Comparison of ENCODE assay signal across 8 mouse cellular contexts in genomic region chr2:152414591-152415165, GRCm38 (mm10). TPM values are rescaled to one million over a fixed set of nuclear protein-coding genes. Genes with fewer than 3 reads are reported as not detected.
DNase-seq lines count a peak whose midpoint lies in the region; ATAC-seq and TF ChIP-seq lines count a peak whose summit lies in the region.

Gene Zcchc3 (minus strand): TSS chr2:152415027.

- DNase-seq in MEL (ENCODE audit: low read depth, low spot score): peak; percentile 74
- peak; percentile 85 for DNase-seq in cerebellum, adult 8-10 months
- peak; percentile 89 for DNase-seq in forebrain, postnatal 0 days
- DNase-seq in heart, postnatal 25 days (ENCODE audit: low spot score): peak; percentile 83
- DNase-seq in layer of hippocampus, adult 11-12 months (ENCODE audit: low spot score): peak; percentile 88

- no peaks in the 10 kb centered on the region; a peak in 1 of 4 replicates for H3K4me1 ChIP-seq in MEL (ENCODE audit: control insufficient read depth in 1 of 2, insufficient read depth in 2 of 2, low read length in 2 of 2)
- peaks cover 25% of the 10 kb centered on the region for H3K4me1 ChIP-seq in forebrain, postnatal 0 days (ENCODE audit: insufficient read depth)
- H3K4me1 ChIP-seq in liver, embryonic 15.5 days (replicated peaks): peaks cover 50% of the 10 kb centered on the region
- peaks cover 35% of the 10 kb centered on the region for H3K4me1 ChIP-seq in neural tube, embryonic 12.5 days
- peaks cover 22% of the 10 kb centered on the region for H3K4me1 ChIP-seq in stomach, embryonic 15.5 days

- TF ChIP-seq POLR2A in MEL (IDR thresholded peaks at IDR 0.05; ENCODE audit: control insufficient read depth in 1 of 2, insufficient read depth in 1 of 2, low read depth in 1 of 2, low read length in 2 of 2, poor library complexity in 1 of 2): peak; percentile 55 to 65; a peak in 3 of 4 replicates

- under 1% methylated on average over 65 of the region's 65 CpGs for WGBS in forebrain, postnatal 0 days
- WGBS in liver, embryonic 15.5 days (ENCODE audit: insufficient replicate concordance): under 1% methylated on average over 65 of the region's 65 CpGs
- WGBS in neural tube, embryonic 12.5 days: under 1% methylated on average over 65 of the region's 65 CpGs
- WGBS in stomach, embryonic 15.5 days: under 1% methylated on average over 63 of the region's 65 CpGs

- H3K4me3 ChIP-seq in MEL (ENCODE audit: control insufficient read depth in 1 of 2, insufficient read depth in 1 of 2, low read depth in 2 of 2, low read length in 2 of 2): peak within 1 kb of the TSS; percentile 83 to 86
- peak within 1 kb of the TSS; percentile 86 for H3K4me3 ChIP-seq in forebrain, postnatal 0 days (ENCODE audit: low read depth, low read length)
- peak within 1 kb of the TSS; percentile 76 for H3K4me3 ChIP-seq in liver, embryonic 15.5 days (replicated peaks)
- H3K4me3 ChIP-seq in neural tube, embryonic 12.5 days: peak within 1 kb of the TSS; percentile 88
- peak within 1 kb of the TSS; percentile 72 for H3K4me3 ChIP-seq in stomach, embryonic 15.5 days (replicated peaks)

- no peak for TF ChIP-seq CTCF in MEL (IDR thresholded peaks at IDR 0.05 in 2 of 3, conservative IDR thresholded peaks at IDR 0.05 in 1 of 3; ENCODE audit: control insufficient read depth in 1 of 3, insufficient read depth in 1 of 3, low read depth in 2 of 3, low read length in 3 of 3, poor library complexity in 1 of 3, severe bottlenecking in 1 of 3)
- peak; percentile 7; the same call in 1 of the 2 replicates for TF ChIP-seq CTCF in forebrain, postnatal 0 days (IDR thresholded peaks at IDR 0.05; ENCODE audit: low read depth)

- no peaks in the 10 kb centered on the region for H3K9me3 ChIP-seq in MEL (replicated peaks; ENCODE audit: insufficient read depth, low read length)
- no peaks in the 10 kb centered on the region for H3K9me3 ChIP-seq in forebrain, postnatal 0 days (ENCODE audit: low read length)
- 0 out of 2 replicates have a peak, but pooled peaks cover 3% of the 10 kb centered on the region for H3K9me3 ChIP-seq in liver, embryonic 15.5 days (replicated peaks)
- no peaks in the 10 kb centered on the region for H3K9me3 ChIP-seq in neural tube, embryonic 12.5 days
- no peaks in the 10 kb centered on the region for H3K9me3 ChIP-seq in stomach, embryonic 15.5 days

- H3K79me2 ChIP-seq in MEL (ENCODE audit: control insufficient read depth, insufficient read depth, low read length, poor library complexity): peaks cover 16% of the 10 kb centered on the region

- H3K36me3 ChIP-seq in MEL (ENCODE audit: control insufficient read depth in 1 of 2, insufficient read depth in 2 of 2, low read length in 2 of 2): no peaks in the 10 kb centered on the region
- H3K36me3 ChIP-seq in forebrain, postnatal 0 days (ENCODE audit: insufficient read depth): no peaks in the 10 kb centered on the region
- no peaks in the 10 kb centered on the region for H3K36me3 ChIP-seq in liver, embryonic 15.5 days (replicated peaks)
- H3K36me3 ChIP-seq in neural tube, embryonic 12.5 days: no peaks in the 10 kb centered on the region
- no peaks in the 10 kb centered on the region for H3K36me3 ChIP-seq in stomach, embryonic 15.5 days

- H3K27me3 ChIP-seq in MEL (ENCODE audit: control insufficient read depth in 1 of 2, insufficient read depth in 2 of 2, low read length in 2 of 2): no peaks in the 10 kb centered on the region
- no peaks in the 10 kb centered on the region for H3K27me3 ChIP-seq in forebrain, postnatal 0 days (ENCODE audit: insufficient read depth, low read length)
- H3K27me3 ChIP-seq in liver, embryonic 15.5 days: no peaks in the 10 kb centered on the region
- no peaks in the 10 kb centered on the region for H3K27me3 ChIP-seq in neural tube, embryonic 12.5 days (replicated peaks)
- H3K27me3 ChIP-seq in stomach, embryonic 15.5 days (replicated peaks): no peaks in the 10 kb centered on the region

- ATAC-seq in forebrain, postnatal 0 days: peak; percentile 89
- ATAC-seq in liver, embryonic 15.5 days (ENCODE audit: insufficient read depth): peak; percentile 76
- peak; percentile 78 for ATAC-seq in neural tube, embryonic 12.5 days (ENCODE audit: low FRiP score, low read depth)
- ATAC-seq in stomach, embryonic 15.5 days (ENCODE audit: insufficient read depth, low FRiP score, low read depth): peak; percentile 87

- peak in 1 of 2 experiments; percentile 15; a peak in 1 of 4 replicates for TF ChIP-seq EP300 in MEL (IDR thresholded peaks at IDR 0.05; ENCODE audit: low read depth in 1 of 2, low read length in 2 of 2)

- no peak for TF ChIP-seq RAD21 in MEL (IDR thresholded peaks at IDR 0.05; ENCODE audit: low read depth, low read length)

- peak within 1 kb of the TSS; percentile 32 for H3K27ac ChIP-seq in MEL (ENCODE audit: control insufficient read depth, low read depth, low read length)
- peak within 1 kb of the TSS; percentile 95 for H3K27ac ChIP-seq in forebrain, postnatal 0 days (ENCODE audit: low read depth, low read length)
- peak within 1 kb of the TSS; percentile 90 for H3K27ac ChIP-seq in liver, embryonic 15.5 days (replicated peaks)
- peak within 1 kb of the TSS; percentile 95 for H3K27ac ChIP-seq in neural tube, embryonic 12.5 days
- peak within 1 kb of the TSS; percentile 96 for H3K27ac ChIP-seq in stomach, embryonic 15.5 days

- intact Hi-C loops in heart, postnatal 25 days (cut with DNase I): loop anchor here (2.0 kb wide), 2 partner anchors 16 to 20 kb away; partner anchors contain the start of gene Sox12

- H3K9ac ChIP-seq in MEL (ENCODE audit: control insufficient read depth, low read depth, low read length, poor library complexity, severe bottlenecking): peak within 1 kb of the TSS; percentile 97
- H3K9ac ChIP-seq in forebrain, postnatal 0 days: peak within 1 kb of the TSS; percentile 90
- peak within 1 kb of the TSS; percentile 79 for H3K9ac ChIP-seq in liver, embryonic 15.5 days
- peak within 1 kb of the TSS; percentile 99 for H3K9ac ChIP-seq in neural tube, embryonic 12.5 days
- peak within 1 kb of the TSS; percentile 83 for H3K9ac ChIP-seq in stomach, embryonic 15.5 days

- H3K4me2 ChIP-seq in forebrain, postnatal 0 days (ENCODE audit: low read depth): peak within 1 kb of the TSS; percentile 72
- peak within 1 kb of the TSS; percentile 94 for H3K4me2 ChIP-seq in liver, embryonic 15.5 days
- H3K4me2 ChIP-seq in neural tube, embryonic 12.5 days (replicated peaks): peak within 1 kb of the TSS; percentile 94
- H3K4me2 ChIP-seq in stomach, embryonic 15.5 days: peak within 1 kb of the TSS; percentile 74

TF ChIP-seq in MEL, 35 proteins besides CTCF, POLR2A, EP300 and RAD21:
- 0 out of 2 replicates have a peak, but pooled peaks have one; percentile 26 for TF ChIP-seq MAX (IDR thresholded peaks at IDR 0.05; ENCODE audit: low read length)
- TF ChIP-seq HCFC1 (IDR thresholded peaks at IDR 0.05; ENCODE audit: low read depth, low read length): peak; percentile 59; the same call in 1 of the 2 replicates
- TF ChIP-seq MYB (IDR thresholded peaks at IDR 0.05; ENCODE audit: low read depth, low read length): no peak
- TF ChIP-seq NELFE (IDR thresholded peaks at IDR 0.05; ENCODE audit: low read depth, low read length): peak; percentile 48
- no peak for TF ChIP-seq KAT2A (conservative IDR thresholded peaks at IDR 0.05; ENCODE audit: low read depth, low read length)
- no peak for TF ChIP-seq ZKSCAN1 (IDR thresholded peaks at IDR 0.05; ENCODE audit: low read depth, low read length)
- peak; percentile 89; the same call in 1 of the 2 replicates for TF ChIP-seq E2F4 (IDR thresholded peaks at IDR 0.05; ENCODE audit: borderline replicate concordance, low read depth, low read length)
- TF ChIP-seq ETS1 (IDR thresholded peaks at IDR 0.05; ENCODE audit: low read depth, low read length): no peak
- TF ChIP-seq MAZ (IDR thresholded peaks at IDR 0.05; ENCODE audit: low read depth, low read length): no peak
- TF ChIP-seq CHD2 (IDR thresholded peaks at IDR 0.05; ENCODE audit: low read length): no peak
- no peak for TF ChIP-seq USF2 (IDR thresholded peaks at IDR 0.05; ENCODE audit: borderline replicate concordance in 1 of 2, insufficient read depth in 1 of 2, low read depth in 1 of 2, low read length in 2 of 2)
- TF ChIP-seq BHLHE40 (IDR thresholded peaks at IDR 0.05; ENCODE audit: borderline replicate concordance, low read depth, low read length): no peak
- TF ChIP-seq MAFK (IDR thresholded peaks at IDR 0.05; ENCODE audit: borderline replicate concordance, low read depth, low read length): no peak
- TF ChIP-seq POLR2AphosphoS5 (IDR thresholded peaks at IDR 0.05; ENCODE audit: borderline replicate concordance, low read depth, low read length): no peak
- 0 out of 2 replicates have a peak, but pooled peaks have one; percentile 35 for TF ChIP-seq TCF12 (IDR thresholded peaks at IDR 0.05; ENCODE audit: low read depth, low read length)
- no peak for TF ChIP-seq UBTF (IDR thresholded peaks at IDR 0.05; ENCODE audit: borderline replicate concordance, insufficient read depth, low read depth, low read length)
- no peak for TF ChIP-seq MXI1 (IDR thresholded peaks at IDR 0.05; ENCODE audit: low read depth, low read length)
- TF ChIP-seq USF1 (IDR thresholded peaks at IDR 0.05; ENCODE audit: low read depth, low read length): no peak
- TF ChIP-seq ZNF384 (IDR thresholded peaks at IDR 0.05; ENCODE audit: low read depth, low read length): no peak
- TF ChIP-seq SIN3A (IDR thresholded peaks at IDR 0.05; ENCODE audit: low read length): no peak; the same call in 1 of the 2 replicates
- no peak for TF ChIP-seq POLR2AphosphoS2 (IDR thresholded peaks at IDR 0.05; ENCODE audit: low read length)
- TF ChIP-seq GATA1 (IDR thresholded peaks at IDR 0.05; ENCODE audit: low read depth, low read length): no peak
- TF ChIP-seq ZC3H11A (IDR thresholded peaks at IDR 0.05; ENCODE audit: low read depth, low read length): no peak
- TF ChIP-seq MYC (IDR thresholded peaks at IDR 0.05; ENCODE audit: low read depth, low read length): no peak
- no peak for TF ChIP-seq ZMIZ1 (IDR thresholded peaks at IDR 0.05; ENCODE audit: low read depth, low read length)

RNA-seq across cellular contexts. Expression of gene Zcchc3, which starts in this region (rescaled TPM):
- 5.1 and 5.7 TPM in 2 replicates for total RNA-seq in MEL (2012; rRNA removed)
- 10 to 100 TPM in 1 of 2 experiments, not detected in 1; 12.1 TPM for polyA plus RNA-seq in MEL (2012; ENCODE audit: insufficient read depth in 1 of 2, insufficient read length in 2 of 2, low read depth in 1 of 2, low replicate concordance in 2 of 2, missing spikeins in 1 of 2)
- total RNA-seq in forebrain, postnatal 0 days (2014; rRNA removed): 10.5 and 16.4 TPM in 2 replicates
- polyA plus RNA-seq in forebrain, postnatal 0 days (2015; fragmentation: Nextera tagmentation; extraction: Ambion mirVana): 13.5 and 15.4 TPM in 2 replicates
- total RNA-seq in heart, postnatal 25 days (2021): 10 to 100 TPM in 1 of 2 experiments, 1 to 10 TPM in 1; 9.7 to 10.1 TPM
- polyA plus RNA-seq in liver, embryonic 15.5 days (2015; fragmentation: Nextera tagmentation; extraction: Ambion mirVana): 9.1 and 9.5 TPM in 2 replicates
- polyA plus RNA-seq in neural tube, embryonic 12.5 days (2016; fragmentation: Nextera tagmentation; extraction: Ambion mirVana): 47.9 and 49.8 TPM in 2 replicates
- polyA plus RNA-seq in stomach, embryonic 15.5 days (2015; fragmentation: Nextera tagmentation; extraction: Ambion mirVana): 40.0 and 40.1 TPM in 2 replicates

Comparison
In these comparisons a context has a peak if more than half of its experiments do, and no peak if none do; other contexts are left out.
1. Peak in every context shown above with its lines: DNase-seq, ATAC-seq, H3K4me3 ChIP-seq and H3K27ac ChIP-seq.
2. H3K27ac ChIP-seq: peak in every context shown above with its lines; median percentile 96 in stomach, embryonic 15.5 days; 95 in forebrain, postnatal 0 days; 95 in neural tube, embryonic 12.5 days; 90 in liver, embryonic 15.5 days; 32 in MEL.